Mouse (Mus musculus): Measurements from ENCODE around the gene Blm.

- TF ChIP-seq CTCF (IDR thresholded peaks at IDR 0.05; ENCODE audit: low read depth) (no peak), EP300 (optimal IDR thresholded peaks at IDR 0.05) (no peak)
Measured at GRCm38 (mm10) chr7:80439032-80439760, 95.7 kb downstream of the Blm start.

All from stomach, postnatal 0 days (tissue).